Mouse (Mus musculus): Measurements from ENCODE around the gene Zbtb42.

Zbtb42 gene

GRCm38 (mm10) chr12:112678555-112679026 lies at the start of gene Zbtb42:
Gene Zbtb42, plus strand, starts transcription at chr12:112678828.
- DNase-seq = no peak

DNA sequence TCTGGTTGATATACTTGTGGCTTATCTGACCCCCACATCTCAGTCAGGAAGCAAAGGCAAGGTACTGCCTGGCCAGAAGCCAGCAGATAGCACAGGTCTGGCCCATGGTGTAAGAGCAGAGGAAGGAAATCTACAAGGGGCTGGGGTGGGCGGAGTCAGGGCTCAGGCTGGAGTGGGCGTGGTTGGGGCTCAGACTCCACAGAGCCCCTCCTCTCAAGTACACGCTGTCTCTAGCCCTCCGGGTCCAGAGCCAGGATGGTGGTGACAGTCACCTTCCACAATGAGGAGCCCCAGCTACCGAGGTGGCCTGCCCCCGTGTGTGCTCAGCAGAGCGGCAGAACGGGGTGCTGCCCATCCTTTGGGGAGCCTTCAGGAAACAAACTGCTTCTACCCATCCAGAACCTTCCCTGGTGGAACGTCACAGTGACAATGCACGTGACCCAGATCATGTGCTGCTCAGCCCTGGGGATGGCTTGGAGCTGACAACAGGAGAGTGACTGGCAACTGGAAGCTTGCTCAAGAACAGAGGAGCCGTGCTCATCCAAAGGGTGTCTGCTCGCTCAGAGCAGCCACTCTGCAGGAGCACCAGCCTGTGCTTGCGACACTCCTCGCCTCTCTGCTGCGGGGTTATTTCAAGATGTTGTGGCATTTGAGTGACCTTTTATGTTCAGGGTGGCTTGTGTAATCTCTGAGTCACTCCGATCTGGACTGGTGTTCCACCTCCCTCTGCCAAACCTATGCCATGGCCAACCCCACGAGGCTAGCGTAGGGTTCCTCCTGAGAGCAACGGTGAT lies 49.5 kb upstream of the Zbtb42 start:
- peak; percentile 68 for DNase-seq

DNA sequence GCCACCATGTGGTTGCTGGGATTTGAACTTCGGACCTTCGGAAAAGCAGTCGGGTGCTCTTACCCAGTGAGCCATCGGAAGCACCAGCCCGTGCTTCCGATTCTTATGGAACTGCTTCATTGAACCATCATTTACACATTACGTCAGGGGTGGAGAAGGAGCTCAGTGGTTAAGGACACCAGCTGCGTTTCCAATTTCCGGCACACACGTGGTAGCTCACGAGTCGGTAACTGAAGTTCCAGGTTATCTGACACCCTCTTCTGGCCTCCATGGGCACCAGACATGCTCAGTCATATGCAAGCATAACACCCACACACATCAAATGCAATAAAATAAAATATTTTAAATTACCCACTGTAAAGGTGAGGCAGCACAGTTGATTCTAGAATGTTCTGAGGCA lies 48.6 kb upstream of the Zbtb42 start:
- no peak for DNase-seq

DNA sequence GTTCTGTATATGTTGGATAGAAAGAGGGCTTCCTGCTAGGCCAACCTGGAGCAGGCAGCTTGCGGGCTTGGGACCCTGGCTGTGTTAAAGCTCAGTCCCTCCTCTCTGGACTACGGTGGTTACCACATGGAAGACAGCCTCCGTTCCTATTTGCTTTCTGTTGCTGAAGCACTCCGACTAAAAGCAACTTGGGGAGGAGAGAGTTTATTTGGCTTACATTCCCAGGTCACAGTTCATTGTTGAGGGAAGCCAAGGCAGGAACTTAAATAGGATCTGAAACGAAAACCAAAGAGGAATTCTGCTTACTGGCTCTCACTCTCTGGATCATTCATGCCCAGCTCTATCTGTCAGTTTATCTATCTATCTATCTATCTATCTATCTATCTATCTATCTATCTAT lies 47.8 kb upstream of the Zbtb42 start:
- no peak for DNase-seq

GRCm38 (mm10) chr12:112631472-112631871 lies 47.2 kb upstream of the Zbtb42 start:
- DNase-seq = no peak

DNA sequence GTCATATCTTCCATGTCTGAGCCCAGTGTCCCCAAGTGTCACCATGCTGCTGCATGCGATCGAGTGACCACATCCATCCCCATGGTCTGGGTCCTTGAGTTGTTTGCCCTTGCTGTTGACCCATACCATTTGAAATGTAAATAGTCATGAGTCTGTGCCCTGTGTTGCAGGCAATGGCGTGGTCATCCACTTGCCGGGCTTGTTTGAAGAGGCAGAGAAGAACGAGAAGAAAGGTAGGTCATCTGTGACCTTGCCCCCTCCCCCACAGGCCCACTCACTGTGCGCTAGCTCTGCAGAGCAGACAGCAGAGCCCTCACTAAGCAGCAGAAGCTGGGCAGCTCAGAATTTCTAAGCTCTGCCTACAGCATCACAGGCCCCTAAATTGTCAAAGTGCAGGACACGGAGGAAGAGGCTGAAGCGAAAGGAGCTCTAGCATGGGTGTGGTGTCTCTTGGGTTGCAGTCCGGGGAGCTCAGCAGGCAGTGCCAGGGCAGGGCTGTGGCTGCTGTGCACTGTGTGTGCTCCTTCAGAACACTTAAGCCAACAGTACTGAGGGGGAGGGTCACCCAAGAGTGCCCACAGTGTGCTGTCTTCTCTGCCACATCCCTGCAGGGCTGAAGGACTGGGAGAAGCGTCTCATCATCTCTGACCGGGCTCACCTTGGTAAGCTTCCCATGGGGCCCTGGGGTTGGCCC lies 46.4 kb upstream of the Zbtb42 start:
- no peak for DNase-seq

DNA sequence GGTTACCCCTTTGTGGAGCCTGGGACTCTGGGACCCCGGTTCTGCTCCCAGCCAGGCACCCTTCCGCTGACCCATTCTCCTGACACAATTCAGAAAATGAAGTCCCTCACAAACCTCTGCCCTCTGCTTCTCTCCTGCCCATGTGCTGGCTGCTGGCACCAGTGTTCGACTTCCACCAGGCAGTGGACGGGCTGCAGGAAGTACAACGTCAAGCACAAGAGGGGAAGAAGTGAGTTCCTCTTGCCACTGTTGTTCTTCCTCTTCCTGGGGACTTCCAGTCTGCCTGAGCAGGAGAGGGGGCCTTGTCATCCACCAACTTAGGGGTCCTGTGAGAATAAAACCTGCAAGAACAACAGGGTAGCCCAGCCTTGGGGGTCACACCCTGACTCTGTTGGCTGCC lies 45.7 kb upstream of the Zbtb42 start:
- DNase-seq = no peak

- DNase-seq = no peak
Observed at GRCm38 (mm10) chr12:112633686-112634085, 44.9 kb upstream of the Zbtb42 start.

GRCm38 (mm10) chr12:112639526-112639925 lies 39.1 kb upstream of the Zbtb42 start:
- DNase-seq = no peak

DNA sequence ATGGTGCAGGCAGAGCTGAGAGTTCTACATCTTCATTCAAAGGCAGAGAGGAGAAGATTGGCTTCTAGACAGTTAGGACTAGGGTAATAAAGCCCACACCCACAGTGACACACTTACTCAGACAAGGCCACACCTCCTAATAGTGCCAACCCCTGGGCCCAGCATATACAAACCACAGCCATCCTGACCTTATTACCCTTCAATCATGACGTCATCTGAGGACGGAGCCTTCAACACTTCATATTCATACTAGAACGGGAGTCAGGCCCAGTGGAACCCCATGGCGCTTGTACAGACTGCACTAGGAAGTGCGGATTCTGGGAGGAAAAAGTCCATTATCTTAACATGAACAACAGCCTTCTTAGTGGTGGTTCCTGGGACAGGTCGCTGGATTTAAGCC lies 35.5 kb upstream of the Zbtb42 start:
- peak; percentile 69 for DNase-seq

GRCm38 (mm10) chr12:112644180-112644854 lies 34.3 kb upstream of the Zbtb42 start, which contains the start of gene Siva1:
Gene Siva1, plus strand, starts transcription at chr12:112644679.
- DNase-seq = peak; percentile 100

DNA sequence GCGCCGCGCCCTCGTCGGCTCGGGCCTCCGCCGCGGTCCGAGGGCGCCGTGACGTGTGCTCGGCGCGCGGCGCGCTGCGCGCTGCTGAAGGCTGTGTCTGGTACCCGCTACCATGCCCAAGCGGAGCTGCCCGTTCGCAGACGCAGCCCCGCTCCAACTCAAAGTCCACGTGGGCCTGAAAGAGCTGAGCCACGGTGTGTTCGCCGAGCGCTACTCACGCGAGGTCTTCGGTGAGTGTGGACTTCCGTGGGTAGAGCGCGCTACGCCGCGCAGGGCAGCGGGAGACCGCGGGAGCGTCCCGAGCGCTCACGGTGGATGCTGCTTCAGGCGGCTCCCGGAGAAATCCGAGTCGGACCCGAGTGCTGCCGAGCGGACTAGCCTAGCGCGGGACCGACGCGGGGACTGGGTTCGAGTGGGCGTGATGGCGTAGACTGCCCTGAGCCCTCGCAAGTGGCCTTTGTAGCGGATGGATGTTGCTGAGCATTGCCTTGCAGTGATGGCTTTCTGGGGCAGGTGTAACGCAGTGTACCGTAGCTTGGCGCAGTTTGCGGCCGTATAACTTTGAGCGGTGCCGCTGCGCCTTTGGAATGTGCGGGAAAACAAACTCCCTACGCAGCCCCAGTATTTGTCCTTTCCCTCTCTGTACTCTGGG lies 33.6 kb upstream of the Zbtb42 start:
- DNase-seq = no peak

- DNase-seq = no peak
Observed at GRCm38 (mm10) chr12:112646139-112646538, 32.5 kb upstream of the Zbtb42 start.

- no peak for DNase-seq
Observed at GRCm38 (mm10) chr12:112648081-112648480, 30.5 kb upstream of the Zbtb42 start.

DNA sequence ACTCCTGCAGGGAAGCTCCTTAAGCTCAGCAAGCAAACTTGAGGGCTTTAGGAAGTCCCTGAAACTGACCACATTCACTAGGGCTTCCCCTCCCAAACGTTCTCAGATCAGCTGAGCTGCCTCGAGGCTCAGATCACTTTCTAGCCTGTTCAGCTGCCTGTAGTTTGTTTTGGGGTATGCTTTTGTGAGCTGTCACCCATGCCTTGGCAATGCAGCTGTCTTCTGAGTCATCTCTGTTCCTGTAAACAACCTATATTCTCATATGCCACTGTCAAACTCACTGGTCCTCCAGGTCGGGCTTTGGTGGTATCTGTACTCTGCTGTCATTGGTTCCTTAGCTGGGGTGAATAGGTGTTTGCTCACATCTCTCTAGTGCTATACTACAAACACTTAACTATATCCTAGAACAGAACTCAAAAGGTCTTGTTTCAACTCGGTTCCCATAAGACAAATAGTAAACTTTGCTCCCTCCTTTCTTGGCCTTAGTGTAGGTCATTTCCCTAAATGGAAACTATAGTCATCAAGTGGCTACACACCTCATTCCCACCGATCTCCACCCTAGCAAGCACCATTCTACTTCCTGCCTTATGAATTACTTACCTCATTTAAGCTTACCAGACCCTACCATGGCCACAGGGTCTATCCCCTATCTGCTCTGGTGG lies 26.7 kb upstream of the Zbtb42 start:
- DNase-seq = no peak

DNA sequence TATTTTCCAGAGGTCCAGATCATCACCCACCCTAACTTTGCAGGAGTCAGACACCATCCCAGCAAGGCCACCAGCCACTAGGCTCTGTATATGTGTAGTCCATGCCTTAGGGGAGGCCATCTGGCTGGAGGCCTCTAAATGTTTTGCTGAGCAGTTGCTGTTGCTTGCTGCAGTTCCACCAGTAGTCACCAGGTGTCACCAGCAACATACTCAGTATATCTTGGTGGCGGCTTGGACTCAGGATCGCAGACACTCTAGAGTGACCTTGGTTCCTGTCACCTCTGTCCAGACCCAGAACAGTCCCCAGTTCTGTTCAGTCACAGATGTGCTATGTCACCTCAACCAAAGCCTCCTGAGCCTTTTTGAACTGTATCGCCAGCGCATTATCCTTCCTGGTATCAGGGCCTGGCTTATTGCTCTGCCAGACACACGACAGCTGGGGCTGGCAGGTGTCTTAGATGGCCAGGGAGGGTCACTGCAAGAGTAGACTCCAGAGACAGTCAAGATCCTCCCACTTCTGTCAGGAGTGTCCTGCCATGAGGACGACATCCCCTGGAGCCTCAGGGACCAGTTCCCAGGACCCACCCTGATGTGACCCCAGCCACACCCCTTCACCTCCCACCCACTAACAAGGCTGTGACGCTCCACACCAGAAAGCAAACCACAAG lies 25.3 kb upstream of the Zbtb42 start:
- DNase-seq = peak; percentile 88

GRCm38 (mm10) chr12:112654076-112654475 lies 24.6 kb upstream of the Zbtb42 start:
- DNase-seq = no peak

DNA sequence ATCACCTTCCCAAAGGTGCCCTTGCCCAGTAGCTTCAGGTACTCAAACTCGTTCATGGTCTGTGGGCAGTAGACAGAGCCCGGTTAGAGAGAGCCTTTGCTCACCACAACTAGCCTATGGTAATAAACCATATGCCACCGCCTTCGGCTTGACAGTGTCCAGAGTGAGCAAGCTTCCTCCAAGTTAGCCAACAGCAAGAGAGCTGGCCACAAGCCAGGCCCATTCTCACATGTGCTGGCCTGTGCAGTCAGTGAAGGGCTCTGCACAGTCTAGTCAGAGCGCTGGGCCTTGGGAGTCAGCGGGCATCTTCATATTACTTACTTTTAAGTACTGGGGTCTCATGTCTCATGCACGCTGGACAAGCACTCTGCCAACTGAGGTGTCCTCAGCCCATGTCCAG lies 20.0 kb upstream of the Zbtb42 start:
- DNase-seq = peak; percentile 78

DNA sequence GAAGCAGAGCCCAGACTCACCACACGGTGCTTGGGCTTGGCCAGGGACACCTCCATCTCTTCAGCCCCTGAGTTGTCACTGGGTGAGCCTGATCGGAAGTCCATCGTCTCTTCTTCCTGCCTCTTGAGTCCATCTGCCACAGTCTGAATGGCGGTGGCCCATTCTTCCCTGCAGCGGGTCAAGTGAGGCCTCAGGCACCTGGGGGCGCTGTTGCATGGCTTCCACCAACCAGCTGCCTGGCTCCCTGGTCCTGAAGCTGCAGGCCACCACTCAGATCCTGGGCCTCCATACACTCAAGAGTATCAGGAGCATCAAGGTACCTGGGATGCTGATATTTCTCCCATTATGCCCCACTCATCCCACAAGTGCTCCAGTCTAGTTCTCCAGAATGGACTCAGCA lies 19.5 kb upstream of the Zbtb42 start:
- peak; percentile 73 for DNase-seq

GRCm38 (mm10) chr12:112660576-112661326 lies 17.9 kb upstream of the Zbtb42 start:
- DNase-seq = no peak

DNA sequence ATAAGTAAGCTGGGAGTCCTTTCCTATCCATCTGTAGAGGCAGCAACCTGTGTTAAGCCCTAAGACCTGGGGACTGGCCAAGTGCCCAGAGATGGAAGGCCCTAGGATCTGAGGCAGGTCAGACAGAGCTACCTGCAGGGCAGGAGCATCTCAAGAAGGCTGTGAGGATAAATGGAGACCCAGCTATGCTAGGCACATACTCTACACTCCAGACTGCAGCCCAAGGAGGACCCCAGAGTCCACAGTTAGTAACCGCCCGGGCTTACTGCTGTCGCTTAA lies 17.4 kb upstream of the Zbtb42 start:
- DNase-seq = no peak
